Mouse (Mus musculus) thymus, postnatal 0 days (tissue): ENCODE data around the gene Cytip. TPM values are rescaled to one million over a fixed set of nuclear protein-coding genes. Genes with fewer than 3 reads are reported as not detected.
"Not testable (repeated sequence)": the region's sequence is repeated elsewhere in the genome, so short reads cannot be mapped to it uniquely, and the experiment has no call there.

Experiments
- DNase-seq: peaks from one replicate; pipeline ENCODE4 v3.0.0-alpha.2; 2015; ENCODE audit warnings: low spot score
- polyA plus RNA-seq: library from polyadenylated mRNA; unstranded; fragments of >200 nt; fragmentation: Nextera tagmentation; extraction: Ambion mirVana; gene quantifications from 2 replicates; pipeline ENCODE4 v1.2.1, GENCODE M21; 2015

Cytip gene
- polyA plus RNA-seq, 1 experiment from 2014 or later = 125 TPM

GRCm38 (mm10) chr2:58107887-58108286, 87.4 kb downstream of the Cytip start:
- not testable (repeated sequence) for DNase-seq

- peak; percentile 17 for DNase-seq
Observed at GRCm38 (mm10) chr2:58107046-58107445, 88.3 kb downstream of the Cytip start.

DNA sequence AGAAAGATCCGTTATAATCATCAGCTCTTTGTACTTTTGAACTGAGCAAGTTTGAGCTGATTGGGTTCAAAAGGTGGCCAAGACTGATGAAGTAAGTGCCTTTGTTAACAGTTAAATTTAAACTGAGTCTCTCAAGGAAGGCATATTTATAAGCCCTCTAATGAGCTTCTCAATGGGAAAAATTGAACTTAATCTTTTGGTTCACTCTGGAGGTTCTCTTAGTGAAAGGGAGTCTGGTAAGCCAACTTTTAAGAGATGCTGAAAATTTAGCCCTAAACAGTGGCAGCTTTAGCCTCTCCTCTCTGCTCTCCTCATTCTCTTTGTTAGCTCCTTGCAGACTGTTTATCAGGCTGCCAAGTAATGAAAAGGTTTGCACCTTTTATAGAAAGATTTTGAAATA, 100.5 kb downstream of the Cytip start:
- DNase-seq = no peak

- no peak for DNase-seq
Observed at GRCm38 (mm10) chr2:58086420-58086819, 108.9 kb downstream of the Cytip start.

GRCm38 (mm10) chr2:58079849-58080248, 115.5 kb downstream of the Cytip start:
- no peak for DNase-seq

Other genes starting within 250 kb of the Cytip start
- gene Galnt5, start 197.6 kb downstream of the Cytip start, polyA plus RNA-seq = 0.34 and 0.50 TPM in 2 replicates
- 0.10 and 0.12 TPM in 2 replicates for gene Ermn, start 142.7 kb downstream of the Cytip start, polyA plus RNA-seq
- gene Acvr1c, start 162.4 kb upstream of the Cytip start, polyA plus RNA-seq = 0.34 and 0.40 TPM in 2 replicates